Mouse (Mus musculus): ENCODE measurements at regions not wholly inside any gene's neighbourhood (a gene's known extent, or its start where the extent isn't known, plus 50 kb on each side); places are given as distances from the start of the nearest gene placed in this dataset.

DNA sequence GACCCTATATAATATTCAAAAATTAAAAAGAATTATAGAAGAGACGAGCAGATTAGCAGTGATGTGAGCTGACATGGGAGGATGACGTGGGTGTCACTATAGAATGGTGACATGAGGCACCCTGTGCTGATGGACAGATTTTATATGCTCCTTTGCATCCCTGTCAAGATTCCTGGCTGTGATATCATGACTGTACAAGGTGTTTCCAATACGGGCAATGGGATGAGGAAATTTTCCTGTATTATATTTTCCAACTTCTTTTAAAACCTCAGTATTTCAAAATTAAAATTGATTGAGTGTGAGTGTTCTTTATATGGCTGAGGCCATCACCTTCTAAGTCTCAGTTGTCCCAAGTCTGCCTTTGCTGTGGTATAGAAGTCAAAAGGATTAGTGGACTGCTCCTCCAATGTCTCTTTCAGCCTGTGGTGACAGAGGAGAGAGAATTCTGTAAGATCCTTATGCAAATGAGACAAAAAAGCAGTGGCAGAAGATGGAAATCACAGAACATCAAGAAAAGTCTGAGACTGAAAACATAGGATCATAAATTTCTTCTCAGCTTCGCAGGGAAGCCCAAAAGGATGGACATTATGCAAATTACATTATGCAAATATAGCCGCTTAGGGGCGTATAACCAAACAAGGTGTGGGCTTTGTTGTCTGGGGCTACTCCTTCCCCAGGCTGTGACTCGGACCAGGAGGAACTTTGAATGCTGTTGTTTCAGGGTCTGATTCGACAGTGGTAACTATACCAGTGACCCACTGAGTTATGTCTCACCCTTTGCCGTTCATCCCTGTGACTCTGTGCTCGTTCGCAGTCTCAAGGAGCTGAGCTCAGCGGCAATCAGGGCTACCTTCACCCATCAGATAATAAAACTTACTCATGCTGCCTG, 483.0 kb upstream of the Fam92a start:
- 45% methylated on average over 12 of the region's 12 CpGs for WGBS
- Histone ChIP-seq H3K9me3 (ENCODE audit: control insufficient read depth, low read length) (no peaks in the 10 kb centered on the region), H3K27me3 (ENCODE audit: control insufficient read depth, insufficient read depth, low read length) (no peaks in the 10 kb centered on the region), H3K4me1 (replicated peaks; ENCODE audit: control insufficient read depth, insufficient read depth, low read length) (peaks cover 20% of the 10 kb centered on the region; the same call in 1 of the 2 replicates), H3K4me2 (replicated peaks) (peak overlapping the region; percentile 34), H3K36me3 (replicated peaks; ENCODE audit: control insufficient read depth, insufficient read depth) (no peaks in the 10 kb centered on the region), H3K27ac (peak overlapping the region; percentile 61), H3K9ac (peak overlapping the region; percentile 18; the same call in 1 of the 2 replicates), H3K4me3 (replicated peaks; ENCODE audit: low read length) (no peak overlapping the region)
- DNase-seq (ENCODE audit: low spot score) (no peak), ATAC-seq (ENCODE audit: low FRiP score) (peak; percentile 43; the same call in 1 of the 2 replicates)

DNA sequence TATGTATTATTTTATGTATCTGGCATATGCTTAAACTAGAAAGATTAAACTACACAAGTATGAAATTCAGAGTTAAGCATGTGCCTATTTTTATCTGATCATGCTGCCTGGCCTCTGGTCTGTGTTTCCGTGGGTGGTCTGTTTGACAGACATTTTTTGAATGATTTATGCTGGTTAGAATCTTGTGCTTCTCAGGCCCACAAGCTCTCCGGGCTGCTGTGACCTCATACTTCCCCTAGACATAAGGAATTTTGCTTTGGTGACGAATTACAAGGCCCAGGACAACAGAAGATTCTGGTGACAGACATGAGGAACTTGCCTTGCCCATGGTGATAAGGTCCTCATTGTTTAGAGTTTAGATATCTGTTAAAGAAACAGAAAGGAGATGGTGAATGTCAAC, 475.9 kb upstream of the Fam92a start:
- ATAC-seq (ENCODE audit: low FRiP score) (no peak), DNase-seq (ENCODE audit: low spot score) (no peak)
- Histone ChIP-seq H3K36me3 (replicated peaks; ENCODE audit: control insufficient read depth, insufficient read depth) (no peaks in the 10 kb centered on the region), H3K9me3 (ENCODE audit: control insufficient read depth, low read length) (no peaks in the 10 kb centered on the region), H3K4me1 (replicated peaks; ENCODE audit: control insufficient read depth, insufficient read depth, low read length) (no peaks in the 10 kb centered on the region), H3K27ac (no peak overlapping the region), H3K4me3 (replicated peaks; ENCODE audit: low read length) (no peak overlapping the region), H3K9ac (no peak overlapping the region), H3K27me3 (ENCODE audit: control insufficient read depth, insufficient read depth, low read length) (no peaks in the 10 kb centered on the region), H3K4me2 (replicated peaks) (no peak overlapping the region)
- WGBS, result 56% methylated on average over 3 of the region's 3 CpGs

DNA sequence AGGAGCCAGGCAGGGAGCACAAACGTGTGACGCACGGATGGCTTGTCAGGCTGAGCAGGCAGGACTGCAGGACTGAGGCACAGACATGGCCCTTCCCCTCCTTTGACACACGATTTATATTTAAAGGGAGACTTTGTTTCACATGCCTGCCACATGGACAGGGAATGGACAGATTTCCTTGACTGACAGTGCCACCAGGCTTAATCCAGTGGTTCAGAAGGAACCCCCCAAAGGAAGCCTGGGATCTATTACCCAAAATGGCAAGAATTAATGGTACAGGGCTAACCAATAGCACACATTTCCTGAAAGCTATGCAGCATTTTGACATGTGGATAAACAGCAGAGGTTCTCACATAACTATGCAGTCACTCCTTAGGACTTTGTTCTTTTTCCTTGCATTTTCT, 470.7 kb upstream of the Fam92a start:
- WGBS, result 25% methylated on average over 4 of the region's 4 CpGs
- DNase-seq (ENCODE audit: low spot score), result no peak

DNA sequence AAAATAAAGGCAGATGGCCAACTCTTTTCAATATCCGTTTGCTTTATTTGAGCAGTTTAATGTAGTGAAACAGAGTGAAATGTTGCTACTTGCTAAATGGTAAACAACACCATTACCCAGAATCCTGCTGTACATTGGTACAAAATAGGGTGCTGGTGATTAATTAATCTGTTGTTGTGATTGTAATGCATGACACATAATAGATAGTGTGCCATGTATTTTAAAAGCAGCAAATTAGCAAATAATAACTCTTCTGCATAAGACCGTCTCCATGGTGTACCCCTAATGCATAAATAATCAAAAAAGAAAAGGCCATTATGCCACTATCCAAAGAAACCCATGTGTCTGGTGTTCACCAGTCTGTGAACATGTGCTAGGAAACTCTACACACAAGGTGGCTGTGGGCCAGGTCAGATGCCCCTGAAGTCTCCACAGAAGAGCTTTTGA, 457.6 kb upstream of the Fam92a start:
- 15% methylated on average over 2 of the region's 2 CpGs for WGBS
- DNase-seq (ENCODE audit: low spot score), result peak; percentile 55
- Histone ChIP-seq H3K36me3 (replicated peaks; ENCODE audit: control insufficient read depth, insufficient read depth) (no peaks in the 10 kb centered on the region), H3K9me3 (ENCODE audit: control insufficient read depth, low read length) (no peaks in the 10 kb centered on the region), H3K27me3 (ENCODE audit: control insufficient read depth, insufficient read depth, low read length) (peaks cover 12% of the 10 kb centered on the region), H3K27ac (no peak overlapping the region), H3K4me2 (replicated peaks) (no peak overlapping the region), H3K4me1 (replicated peaks; ENCODE audit: control insufficient read depth, insufficient read depth, low read length) (0 out of 2 replicates have a peak, but pooled peaks cover 5% of the 10 kb centered on the region), H3K9ac (no peak overlapping the region), H3K4me3 (replicated peaks; ENCODE audit: low read length) (no peak overlapping the region)
- peak; percentile 87 for ATAC-seq (ENCODE audit: low FRiP score)

More for the DNA sequence above, 470.7 kb upstream of the Fam92a start:
- no peak overlapping the region for H3K9ac ChIP-seq
- H3K9me3 ChIP-seq (ENCODE audit: control insufficient read depth, low read length), result no peaks in the 10 kb centered on the region
- H3K4me2 ChIP-seq (replicated peaks), result no peak overlapping the region
- H3K4me1 ChIP-seq (replicated peaks; ENCODE audit: control insufficient read depth, insufficient read depth, low read length), result no peaks in the 10 kb centered on the region
- no peak overlapping the region for H3K4me3 ChIP-seq (replicated peaks; ENCODE audit: low read length)
- H3K36me3 ChIP-seq (replicated peaks; ENCODE audit: control insufficient read depth, insufficient read depth), result no peaks in the 10 kb centered on the region
- no peak overlapping the region for H3K27ac ChIP-seq
- ATAC-seq (ENCODE audit: low FRiP score), result no peak
- H3K27me3 ChIP-seq (ENCODE audit: control insufficient read depth, insufficient read depth, low read length), result no peaks in the 10 kb centered on the region

DNA sequence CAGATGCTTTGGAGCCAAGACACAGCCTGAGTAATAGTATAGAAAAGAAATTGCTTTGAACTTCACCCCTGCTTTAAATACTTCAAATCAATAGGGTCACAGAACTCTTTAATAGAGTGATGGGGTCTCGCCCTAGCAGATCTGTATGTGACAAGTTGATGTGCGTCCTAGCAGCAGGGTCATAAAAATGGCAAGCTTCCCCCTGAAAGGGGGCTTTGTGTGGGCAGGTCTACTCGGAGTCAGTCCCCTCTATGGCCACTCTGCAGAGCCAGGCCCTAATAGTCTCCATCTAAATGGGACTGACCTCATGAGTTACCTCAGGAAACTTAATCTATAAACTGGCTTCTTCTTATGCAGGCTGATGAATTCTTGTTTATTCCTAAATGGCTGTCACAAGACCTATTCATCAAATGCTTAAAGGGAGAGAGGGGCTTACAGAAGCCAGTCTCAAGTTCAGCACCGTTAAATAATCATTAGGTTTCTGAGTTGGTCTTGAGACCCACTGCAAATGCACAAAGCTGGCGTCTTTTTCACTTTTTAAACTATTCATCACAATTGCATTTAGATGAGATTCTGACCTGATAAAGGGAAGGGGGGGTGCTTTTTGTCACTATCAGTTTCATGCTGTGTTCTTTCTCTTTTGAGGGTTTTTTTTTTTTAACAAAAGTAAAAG, 457.0 kb upstream of the Fam92a start:
- Histone ChIP-seq H3K4me2 (replicated peaks) (no peak overlapping the region), H3K9me3 (ENCODE audit: control insufficient read depth, low read length) (no peaks in the 10 kb centered on the region), H3K9ac (no peak overlapping the region), H3K36me3 (replicated peaks; ENCODE audit: control insufficient read depth, insufficient read depth) (no peaks in the 10 kb centered on the region), H3K27ac (no peak overlapping the region), H3K4me3 (replicated peaks; ENCODE audit: low read length) (no peak overlapping the region), H3K27me3 (ENCODE audit: control insufficient read depth, insufficient read depth, low read length) (peaks cover 7% of the 10 kb centered on the region), H3K4me1 (replicated peaks; ENCODE audit: control insufficient read depth, insufficient read depth, low read length) (0 out of 2 replicates have a peak, but pooled peaks cover 5% of the 10 kb centered on the region)
- 20% methylated on average over 5 of the region's 5 CpGs for WGBS
- DNase-seq (ENCODE audit: low spot score), result no peak
- ATAC-seq (ENCODE audit: low FRiP score), result peak; percentile 60; the same call in 1 of the 2 replicates

DNA sequence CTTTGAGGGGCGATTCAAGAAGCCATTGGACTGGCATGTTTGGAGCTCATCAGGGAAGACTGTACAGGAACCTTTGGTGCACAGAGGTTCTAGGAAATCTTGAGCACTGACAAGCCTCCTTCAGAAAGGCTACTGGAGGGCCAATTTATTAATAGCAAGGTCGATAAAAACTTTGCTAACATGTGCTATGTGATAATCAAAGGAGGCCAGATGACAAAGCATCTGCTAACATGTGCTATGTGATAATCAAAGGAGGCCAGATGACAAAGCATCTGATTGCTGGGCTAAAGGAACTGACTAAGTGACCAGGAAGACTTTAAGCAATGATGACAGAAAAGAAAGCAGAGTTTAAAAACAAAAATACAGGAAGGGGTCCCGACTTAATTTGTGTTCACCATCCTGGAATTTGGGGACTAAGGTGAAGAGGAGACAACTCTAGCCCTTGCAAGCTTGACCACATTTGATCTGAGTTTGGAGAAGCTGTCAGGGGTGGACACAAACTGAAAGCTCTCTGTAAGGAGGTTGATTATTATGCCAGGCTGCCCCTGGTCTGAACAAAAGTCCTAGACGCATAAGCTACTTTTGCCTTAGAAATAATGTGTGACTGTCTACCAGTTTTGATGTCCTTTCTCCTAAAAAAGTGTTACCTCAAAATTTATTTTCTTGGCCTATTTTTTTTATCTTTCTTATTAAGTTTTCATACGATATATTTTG, 455.5 kb upstream of the Fam92a start:
- H3K36me3 ChIP-seq (replicated peaks; ENCODE audit: control insufficient read depth, insufficient read depth), result no peaks in the 10 kb centered on the region
- H3K4me3 ChIP-seq (replicated peaks; ENCODE audit: low read length), result no peak overlapping the region
- no peak overlapping the region for H3K4me2 ChIP-seq (replicated peaks)
- whole genome bisulfite sequencing, result 81% methylated on average over 5 of the region's 5 CpGs
- 0 out of 2 replicates have a peak, but pooled peaks cover 3% of the 10 kb centered on the region for H3K27me3 ChIP-seq (ENCODE audit: control insufficient read depth, insufficient read depth, low read length)
- no peak overlapping the region for H3K27ac ChIP-seq
- ATAC-seq (ENCODE audit: low FRiP score), result no peak
- no peak for DNase-seq (ENCODE audit: low spot score)
- H3K9me3 ChIP-seq (ENCODE audit: control insufficient read depth, low read length), result no peaks in the 10 kb centered on the region
- H3K4me1 ChIP-seq (replicated peaks; ENCODE audit: control insufficient read depth, insufficient read depth, low read length), result 0 out of 2 replicates have a peak, but pooled peaks cover 5% of the 10 kb centered on the region
- H3K9ac ChIP-seq, result no peak overlapping the region

DNA sequence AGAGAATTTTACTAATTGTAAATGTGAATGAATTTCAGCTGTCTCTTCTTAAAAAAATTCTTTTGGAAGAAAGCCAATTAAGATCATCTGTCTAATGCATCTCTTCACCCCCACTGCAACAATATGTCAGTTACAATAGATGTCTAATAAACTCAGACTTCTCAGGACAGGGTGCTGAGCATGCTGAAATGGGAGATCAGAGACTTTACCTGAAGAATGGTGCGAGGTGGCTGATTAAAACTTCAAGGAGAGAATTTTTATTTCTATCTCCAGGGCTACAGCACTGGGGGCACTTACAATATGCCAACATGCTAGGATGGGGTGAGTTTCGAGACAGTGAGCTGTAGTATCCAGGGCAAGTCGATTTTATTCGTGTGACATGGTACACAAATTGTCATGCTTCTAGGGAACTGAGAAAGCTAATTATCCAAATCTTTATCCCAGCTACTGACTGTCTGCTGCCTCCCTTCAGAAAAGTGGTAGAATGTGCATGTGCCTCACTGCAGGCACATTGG, 449.0 kb upstream of the Fam92a start:
- ATAC-seq (ENCODE audit: low FRiP score) (peak; percentile 64), DNase-seq (ENCODE audit: low spot score) (peak; percentile 26)
- Histone ChIP-seq H3K9me3 (ENCODE audit: control insufficient read depth, low read length) (no peaks in the 10 kb centered on the region), H3K4me3 (replicated peaks; ENCODE audit: low read length) (no peak overlapping the region), H3K36me3 (replicated peaks; ENCODE audit: control insufficient read depth, insufficient read depth) (no peaks in the 10 kb centered on the region), H3K9ac (no peak overlapping the region), H3K4me2 (replicated peaks) (no peak overlapping the region), H3K27ac (peak overlapping the region; percentile 51; the same call in 1 of the 2 replicates), H3K4me1 (replicated peaks; ENCODE audit: control insufficient read depth, insufficient read depth, low read length) (peaks cover 4% of the 10 kb centered on the region; the same call in 1 of the 2 replicates), H3K27me3 (ENCODE audit: control insufficient read depth, insufficient read depth, low read length) (0 out of 2 replicates have a peak, but pooled peaks cover under 1% of the 10 kb centered on the region)
- WGBS, result 49% methylated on average over 4 of the region's 4 CpGs

DNA sequence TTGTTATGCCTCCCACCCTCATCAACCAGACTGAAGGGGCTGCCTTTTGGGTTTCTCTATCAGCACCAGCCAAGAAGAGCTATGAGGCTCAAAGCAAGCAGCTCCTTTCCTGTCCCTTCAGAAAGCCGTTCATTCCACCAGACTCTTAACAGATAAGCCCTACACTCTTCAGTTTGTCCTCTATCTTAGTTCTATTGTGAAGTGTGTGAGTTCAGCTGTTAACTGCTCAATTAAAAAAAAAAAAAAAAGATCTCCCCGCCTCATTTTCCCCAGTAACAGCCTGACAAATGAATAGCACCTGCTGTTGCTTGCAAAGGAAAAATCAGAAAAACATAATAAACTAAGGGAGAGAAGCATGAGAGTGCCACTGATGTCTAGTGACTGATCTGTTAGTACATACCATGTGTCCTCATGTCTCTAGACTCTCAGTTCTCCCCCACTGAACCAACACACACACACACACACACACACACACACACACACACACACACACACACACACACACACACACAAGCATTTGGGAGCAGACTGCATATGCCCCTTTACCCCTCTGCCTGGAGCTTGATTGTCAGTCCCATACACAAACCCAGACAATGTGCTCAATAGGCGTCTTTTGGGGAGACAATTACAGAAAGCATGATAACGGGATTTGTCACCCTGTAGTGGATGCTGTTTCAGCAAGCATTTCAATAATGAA, 448.4 kb upstream of the Fam92a start:
- Histone ChIP-seq H3K4me3 (replicated peaks; ENCODE audit: low read length) (no peak overlapping the region), H3K27ac (no peak overlapping the region), H3K9me3 (ENCODE audit: control insufficient read depth, low read length) (no peaks in the 10 kb centered on the region), H3K36me3 (replicated peaks; ENCODE audit: control insufficient read depth, insufficient read depth) (no peaks in the 10 kb centered on the region), H3K4me2 (replicated peaks) (no peak overlapping the region), H3K4me1 (replicated peaks; ENCODE audit: control insufficient read depth, insufficient read depth, low read length) (peaks cover 4% of the 10 kb centered on the region; the same call in 1 of the 2 replicates), H3K9ac (no peak overlapping the region), H3K27me3 (ENCODE audit: control insufficient read depth, insufficient read depth, low read length) (no peaks in the 10 kb centered on the region)
- DNase-seq (ENCODE audit: low spot score), result no peak
- 29% methylated on average over 4 of the region's 4 CpGs for WGBS
- peak; percentile 43 for ATAC-seq (ENCODE audit: low FRiP score)
